Mouse (Mus musculus): ENCODE results near the gene Gm10053.

- TF ChIP-seq CTCF (IDR thresholded peaks at IDR 0.05; ENCODE audit: control insufficient read depth, insufficient read depth, insufficient replicate concordance, low read depth, low read length) = no peak
- no peak for TF ChIP-seq POLR2A (IDR thresholded peaks at IDR 0.05; ENCODE audit: control insufficient read depth, low read depth, low read length)
Measured at GRCm38 (mm10) chr19:24865436-24865835, 10.1 kb upstream of the Gm10053 start.

All from testis, adult 2 months (tissue).